Mouse (Mus musculus) heart, embryonic 15.5 days (tissue): ENCODE data around the gene Zfp473. TPM values are rescaled to one million over a fixed set of nuclear protein-coding genes. Genes with fewer than 3 reads are reported as not detected.
"Not testable (repeated sequence)": the region's sequence is repeated elsewhere in the genome, so short reads cannot be mapped to it uniquely, and the experiment has no call there.

Experiments
- ATAC-seq: fragments of 200-750 bp; cut with Nextera tagmentation; replicated peaks from 2 replicates; pipeline ENCODE4 v1.8.0; 2017; ENCODE audit warnings: low read depth, moderate TSS enrichment; ENCODE audit not compliant: insufficient number of reproducible peaks, insufficient read depth, low FRiP score
- H3K27ac ChIP-seq: fragments of 300-500 bp; sonication (generic); 2 replicates; pipeline ENCODE4 v1.5.1; 2015; ENCODE audit warnings: mild to moderate bottlenecking, inconsistent platforms
- H3K27me3 ChIP-seq: fragments of 300-500 bp; sonication (generic); 2 replicates; pipeline ENCODE4 v1.6.1; 2015; ENCODE audit warnings: inconsistent platforms
- H3K36me3 ChIP-seq: fragments of 300-500 bp; sonication (generic); 2 replicates; pipeline ENCODE4 v1.6.1; 2015; ENCODE audit warnings: mild to moderate bottlenecking, inconsistent platforms
- H3K4me1 ChIP-seq: fragments of 300-500 bp; sonication (generic); replicated peaks from 2 replicates; pipeline ENCODE4 v1.6.1; 2015; ENCODE audit warnings: inconsistent platforms
- H3K4me2 ChIP-seq: fragments of 300-500 bp; sonication (generic); 2 replicates; pipeline ENCODE4 v1.6.1; 2015; ENCODE audit warnings: inconsistent platforms, mild to moderate bottlenecking, moderate library complexity
- H3K4me3 ChIP-seq: fragments of 300-500 bp; sonication (generic); 2 replicates; pipeline ENCODE4 v1.5.1; 2015; ENCODE audit warnings: mild to moderate bottlenecking, inconsistent platforms
- H3K9ac ChIP-seq: fragments of 300-500 bp; sonication (generic); 2 replicates; pipeline ENCODE4 v1.6.1; 2015; ENCODE audit warnings: mild to moderate bottlenecking, inconsistent platforms
- H3K9me3 ChIP-seq: fragments of 300-500 bp; sonication (generic); replicated peaks from 2 replicates; pipeline ENCODE4 v1.6.1; 2016; ENCODE audit warnings: inconsistent platforms
- WGBS: fragments of 180-500 bp; shearing (Covaris S2); methylation state at CpG from one replicate; pipeline ENCODE4 v1.1.7; 2015; ENCODE audit warnings: mixed read lengths; 5-methylcytosine and 5-hydroxymethylcytosine counted together
- polyA plus RNA-seq: library from polyadenylated mRNA; unstranded; fragments of >200 nt; fragmentation: Nextera tagmentation; extraction: Ambion mirVana; gene quantifications from 2 replicates; pipeline ENCODE4 v1.2.1, GENCODE M21; 2015

Gene Zfp473
- polyA plus RNA-seq, 1 experiment from 2014 or later, result 0.47 TPM

- H3K36me3 ChIP-seq, result no peaks in the 10 kb centered on the region
- H3K4me1 ChIP-seq, result no peaks in the 10 kb centered on the region
- no peak overlapping the region for H3K9ac ChIP-seq
- no peaks in the 10 kb centered on the region for H3K27me3 ChIP-seq
- no peak overlapping the region for H3K4me3 ChIP-seq
- WGBS, result 73% methylated on average over 5 of the region's 5 CpGs
- no peak overlapping the region for H3K4me2 ChIP-seq
- no peak for ATAC-seq
- H3K27ac ChIP-seq, result no peak overlapping the region
- no peaks in the 10 kb centered on the region for H3K9me3 ChIP-seq
These were observed 41.0 kb downstream of the Zfp473 start for GRCm38 (mm10) chr7:44709881-44710280.

GRCm38 (mm10) chr7:44708574-44708973 lies 42.3 kb downstream of the Zfp473 start, which contains the start of gene Izumo2:
Gene Izumo2, plus strand, starts transcription at chr7:44708742.
- Histone ChIP-seq H3K4me1 (no peaks in the 10 kb centered on the region), H3K9ac (no peak within 1 kb of the TSS), H3K27ac (no peak within 1 kb of the TSS), H3K36me3 (no peaks in the 10 kb centered on the region), H3K4me2 (no peak within 1 kb of the TSS), H3K9me3 (no peaks in the 10 kb centered on the region), H3K27me3 (no peaks in the 10 kb centered on the region), H3K4me3 (no peak within 1 kb of the TSS)
- no peak for ATAC-seq
- 76% methylated on average over 14 of the region's 14 CpGs for whole genome bisulfite sequencing

DNA sequence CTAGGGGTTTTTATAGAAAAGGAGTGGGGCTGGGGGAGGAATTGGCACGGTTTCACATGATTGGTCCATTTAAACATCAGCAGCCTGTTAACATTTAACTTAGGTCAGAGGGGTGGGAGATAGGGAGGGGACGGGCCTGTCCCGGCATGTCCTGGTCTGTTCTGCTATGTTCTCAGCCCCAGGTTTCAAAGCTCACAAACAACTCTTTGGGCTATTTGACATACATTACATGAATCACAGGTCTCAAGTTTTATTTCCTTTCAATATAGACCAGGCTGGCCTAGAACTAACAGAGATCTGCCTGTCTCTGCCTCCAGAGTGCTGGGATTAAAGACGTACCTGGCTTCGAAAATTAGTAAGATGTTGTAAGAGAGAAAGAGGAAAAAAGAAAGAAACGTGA lies 42.8 kb downstream of the Zfp473 start:
- not testable (repeated sequence) for H3K4me3 ChIP-seq, H3K4me1 ChIP-seq, H3K36me3 ChIP-seq, H3K4me2 ChIP-seq, H3K9ac ChIP-seq, H3K9me3 ChIP-seq, ATAC-seq, H3K27me3 ChIP-seq, H3K27ac ChIP-seq
- 76% methylated on average over 6 of the region's 6 CpGs for whole genome bisulfite sequencing

DNA sequence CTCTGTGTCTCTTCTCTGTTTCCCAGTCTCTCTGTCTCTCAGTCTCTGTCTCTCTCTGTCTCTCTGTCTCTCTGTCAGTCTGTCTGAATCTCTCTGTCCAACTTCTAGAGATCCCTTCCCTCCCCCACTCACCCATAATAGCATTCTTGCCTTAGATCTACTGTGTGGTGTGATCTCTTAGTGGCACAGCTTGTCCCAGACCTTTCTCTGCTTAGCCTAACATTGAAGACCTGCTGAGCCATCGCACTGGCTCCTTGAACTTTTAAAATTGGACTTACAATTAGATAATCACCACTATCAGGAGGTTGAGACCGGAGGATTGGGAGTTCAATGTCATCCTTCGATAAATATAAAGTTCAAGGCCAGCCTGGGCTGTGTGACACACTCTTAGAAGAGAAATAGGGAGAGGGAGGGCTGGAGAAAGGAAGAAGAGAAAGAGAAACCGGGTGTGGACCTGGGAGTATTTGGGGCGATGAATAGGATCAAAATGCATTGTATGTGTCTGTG lies 43.6 kb downstream of the Zfp473 start:
- Histone ChIP-seq H3K4me2 (no peak overlapping the region), H3K4me3 (no peak overlapping the region), H3K27me3 (no peaks in the 10 kb centered on the region), H3K27ac (no peak overlapping the region), H3K36me3 (no peaks in the 10 kb centered on the region), H3K9me3 (no peaks in the 10 kb centered on the region), H3K4me1 (no peaks in the 10 kb centered on the region), H3K9ac (no peak overlapping the region)
- WGBS, result 81% methylated on average over 5 of the region's 5 CpGs
- ATAC-seq, result no peak

DNA sequence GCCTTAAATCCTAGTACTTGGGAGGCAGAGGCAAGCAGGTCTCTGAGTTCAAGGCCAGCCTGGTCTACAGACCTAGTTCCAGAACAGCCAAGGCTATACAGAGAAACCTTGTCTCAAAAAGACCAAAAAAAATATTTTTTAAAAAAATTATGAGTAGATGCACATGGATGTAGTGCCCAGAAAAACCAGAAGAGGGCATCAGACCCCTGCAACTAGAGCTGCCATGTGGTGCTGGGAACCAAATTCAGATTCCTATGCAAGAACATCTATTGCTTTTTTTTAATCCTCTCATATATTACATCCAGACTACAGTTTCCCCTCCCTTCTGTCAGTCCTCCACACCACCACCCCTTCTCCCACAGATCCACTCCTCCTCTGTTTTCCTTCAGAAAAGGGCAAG lies 44.5 kb downstream of the Zfp473 start:
- no peak overlapping the region for H3K4me2 ChIP-seq
- H3K4me1 ChIP-seq, result 0 out of 2 replicates have a peak, but pooled peaks cover 2% of the 10 kb centered on the region
- H3K9ac ChIP-seq, result no peak overlapping the region
- no peaks in the 10 kb centered on the region for H3K27me3 ChIP-seq
- H3K36me3 ChIP-seq, result no peaks in the 10 kb centered on the region
- no peak overlapping the region for H3K4me3 ChIP-seq
- H3K27ac ChIP-seq, result no peak overlapping the region
- H3K9me3 ChIP-seq, result no peaks in the 10 kb centered on the region
- no peak for ATAC-seq

DNA sequence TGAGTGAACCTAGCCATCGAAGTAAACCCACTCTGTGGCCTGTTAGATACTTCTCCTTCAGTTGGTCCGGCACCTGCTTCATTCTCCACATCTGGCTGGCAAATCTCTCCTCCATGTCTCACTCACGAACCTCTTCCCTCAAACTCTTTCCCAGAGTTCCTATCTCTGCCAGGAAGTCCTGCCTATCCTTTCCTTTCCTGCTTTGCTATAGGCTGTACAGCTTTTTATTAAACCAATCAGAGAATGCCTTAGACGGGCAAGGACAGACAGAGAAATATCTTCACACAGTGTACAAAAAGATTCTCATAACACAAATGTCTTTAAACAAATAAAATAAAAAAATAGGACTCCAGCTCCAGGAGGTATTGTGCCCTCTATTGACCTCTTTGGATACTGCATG lies 45.8 kb downstream of the Zfp473 start:
- ATAC-seq, result no peak
- Histone ChIP-seq H3K9ac (no peak overlapping the region), H3K4me1 (0 out of 2 replicates have a peak, but pooled peaks cover 2% of the 10 kb centered on the region), H3K9me3 (no peaks in the 10 kb centered on the region), H3K27me3 (no peaks in the 10 kb centered on the region), H3K4me3 (no peak overlapping the region), H3K36me3 (no peaks in the 10 kb centered on the region), H3K27ac (no peak overlapping the region), H3K4me2 (no peak overlapping the region)
- 82% methylated on average over 4 of the region's 4 CpGs for WGBS

DNA sequence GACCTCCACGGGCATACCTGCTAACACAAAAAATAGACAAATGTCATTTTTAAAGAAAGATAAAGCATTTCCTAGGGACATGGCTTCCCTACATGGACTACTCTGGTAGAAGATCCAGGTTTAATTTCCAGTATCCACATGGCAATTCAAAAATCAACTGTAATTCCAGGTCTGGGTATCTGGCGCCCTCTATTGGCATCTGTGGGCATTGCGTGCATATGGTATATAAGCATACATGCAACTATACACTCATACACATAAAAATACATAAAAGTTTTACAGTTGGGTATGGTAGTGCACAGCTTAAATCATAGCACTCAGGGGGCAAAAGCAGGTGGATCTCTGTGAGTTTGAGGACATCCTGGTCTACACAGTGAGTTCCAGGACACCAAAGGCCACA lies 46.5 kb downstream of the Zfp473 start:
- Histone ChIP-seq H3K36me3 (no peaks in the 10 kb centered on the region), H3K27me3 (no peaks in the 10 kb centered on the region), H3K9ac (no peak overlapping the region), H3K4me2 (no peak overlapping the region), H3K4me1 (0 out of 2 replicates have a peak, but pooled peaks cover 2% of the 10 kb centered on the region), H3K9me3 (no peaks in the 10 kb centered on the region), H3K27ac (no peak overlapping the region), H3K4me3 (no peak overlapping the region)
- 52% methylated on average over 3 of the region's 3 CpGs for WGBS
- no peak for ATAC-seq

DNA sequence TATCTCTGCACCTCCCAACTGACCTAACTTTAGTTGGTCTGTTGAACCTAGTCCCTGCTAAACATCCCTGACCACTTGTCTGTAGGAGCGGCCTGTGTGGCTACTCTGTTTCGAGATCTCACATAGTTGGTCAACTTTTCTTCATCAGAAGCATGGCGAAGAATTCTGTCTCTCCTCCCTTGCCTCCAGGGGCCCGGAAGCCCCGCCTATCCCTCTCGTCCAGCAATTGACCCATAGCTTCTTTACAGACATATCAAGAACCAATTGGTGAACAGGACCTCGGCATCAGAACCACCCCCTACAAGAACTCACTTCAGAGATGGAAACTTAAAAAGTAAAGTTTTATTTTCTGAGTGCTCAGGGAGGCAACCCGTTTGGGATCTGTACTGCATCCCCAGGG lies 47.9 kb downstream of the Zfp473 start:
- no peaks in the 10 kb centered on the region for H3K9me3 ChIP-seq
- WGBS, result 65% methylated on average over 8 of the region's 8 CpGs
- H3K9ac ChIP-seq, result no peak overlapping the region
- no peak overlapping the region for H3K4me3 ChIP-seq
- no peaks in the 10 kb centered on the region for H3K36me3 ChIP-seq
- 0 out of 2 replicates have a peak, but pooled peaks cover 2% of the 10 kb centered on the region for H3K4me1 ChIP-seq
- H3K4me2 ChIP-seq, result no peak overlapping the region
- H3K27me3 ChIP-seq, result 0 out of 2 replicates have a peak, but pooled peaks cover 2% of the 10 kb centered on the region
- H3K27ac ChIP-seq, result no peak overlapping the region
- ATAC-seq, result no peak

- Histone ChIP-seq H3K27me3 (0 out of 2 replicates have a peak, but pooled peaks cover 2% of the 10 kb centered on the region), H3K36me3 (no peaks in the 10 kb centered on the region), H3K4me1 (peaks cover 12% of the 10 kb centered on the region), H3K4me3 (no peak overlapping the region), H3K9me3 (no peaks in the 10 kb centered on the region), H3K27ac (no peak overlapping the region), H3K9ac (no peak overlapping the region), H3K4me2 (no peak overlapping the region)
- ATAC-seq, result no peak
- WGBS, result 7% methylated on average over 6 of the region's 6 CpGs
These were observed 48.9 kb downstream of the Zfp473 start for GRCm38 (mm10) chr7:44701921-44702320.

- Histone ChIP-seq H3K4me1 (peaks cover 15% of the 10 kb centered on the region), H3K27ac (no peak overlapping the region), H3K27me3 (0 out of 2 replicates have a peak, but pooled peaks cover 2% of the 10 kb centered on the region), H3K9me3 (no peaks in the 10 kb centered on the region), H3K36me3 (no peaks in the 10 kb centered on the region), H3K4me2 (no peak overlapping the region), H3K9ac (no peak overlapping the region), H3K4me3 (no peak overlapping the region)
- ATAC-seq, result no peak
- WGBS, result 48% methylated on average over 7 of the region's 7 CpGs
These were observed 52.9 kb downstream of the Zfp473 start for GRCm38 (mm10) chr7:44697980-44698379.

DNA sequence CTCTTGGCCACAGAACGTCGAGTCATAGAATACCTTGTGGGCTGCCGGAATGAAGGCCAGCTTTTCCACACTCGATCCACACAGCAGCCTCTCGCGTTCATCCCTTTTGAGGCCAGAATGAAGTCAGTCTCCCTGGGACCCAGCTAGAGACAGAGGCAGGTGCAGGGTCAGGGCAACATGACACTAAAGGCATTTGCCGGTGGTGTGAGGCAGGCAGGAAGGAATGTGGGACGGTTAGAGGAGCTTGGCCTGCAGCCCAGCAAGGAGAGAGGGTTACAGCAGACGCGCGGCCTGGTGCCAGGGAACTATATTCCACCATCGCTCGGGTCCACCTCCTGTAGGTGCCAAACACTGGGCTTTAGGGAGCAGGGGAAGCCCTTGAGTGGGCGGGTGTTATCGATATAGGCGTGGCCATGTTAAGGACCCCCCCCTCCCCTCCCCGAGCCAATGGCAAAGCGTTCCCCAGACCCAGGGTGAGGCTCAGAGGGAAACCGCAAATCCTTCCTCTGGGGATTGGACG lies 53.6 kb downstream of the Zfp473 start:
- H3K27me3 ChIP-seq, result 0 out of 2 replicates have a peak, but pooled peaks cover 2% of the 10 kb centered on the region
- no peak overlapping the region for H3K9ac ChIP-seq
- peak; percentile 70; the same call in 1 of the 2 replicates for ATAC-seq
- H3K4me2 ChIP-seq, result peak overlapping the region; percentile 29
- H3K27ac ChIP-seq, result peak overlapping the region; percentile 79
- peaks cover 15% of the 10 kb centered on the region for H3K4me1 ChIP-seq
- no peaks in the 10 kb centered on the region for H3K36me3 ChIP-seq
- WGBS, result 7% methylated on average over 20 of the region's 20 CpGs
- H3K9me3 ChIP-seq, result no peaks in the 10 kb centered on the region
- no peak overlapping the region for H3K4me3 ChIP-seq

DNA sequence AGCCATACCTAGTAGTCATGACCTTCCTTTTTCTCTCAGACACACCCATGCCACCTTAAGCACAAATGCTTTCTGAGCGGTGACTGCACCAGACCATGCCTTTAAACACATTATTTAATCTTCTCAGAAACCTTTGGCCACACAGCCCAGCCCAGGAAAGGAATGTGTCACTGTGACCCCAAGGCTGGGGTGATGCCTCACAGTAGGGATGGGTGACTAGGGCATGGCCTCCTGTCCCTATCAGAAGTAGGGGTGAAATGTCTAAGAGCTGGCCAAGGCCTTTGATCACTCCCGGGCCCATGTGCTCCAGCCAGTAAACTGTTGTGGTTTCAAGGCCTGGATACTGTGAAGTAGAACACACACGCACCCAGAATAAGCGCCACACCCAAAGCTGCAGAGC lies 55.6 kb downstream of the Zfp473 start:
- 79% methylated on average over 4 of the region's 4 CpGs for WGBS
- H3K4me3 ChIP-seq, result no peak overlapping the region
- ATAC-seq, result no peak
- H3K4me1 ChIP-seq, result peaks cover 14% of the 10 kb centered on the region
- no peak overlapping the region for H3K27ac ChIP-seq
- 0 out of 2 replicates have a peak, but pooled peaks cover 2% of the 10 kb centered on the region for H3K27me3 ChIP-seq
- no peak overlapping the region for H3K4me2 ChIP-seq
- H3K9me3 ChIP-seq, result no peaks in the 10 kb centered on the region
- H3K36me3 ChIP-seq, result no peaks in the 10 kb centered on the region
- no peak overlapping the region for H3K9ac ChIP-seq
